Mouse (Mus musculus): Measurements from ENCODE around the gene Acaa1a. TPM values are rescaled to one million over a fixed set of nuclear protein-coding genes. Genes with fewer than 3 reads are reported as not detected.
"Not testable (repeated sequence)": the region's sequence is repeated elsewhere in the genome, so short reads cannot be mapped to it uniquely, and the experiment has no call there.

Acaa1a gene
- polyA plus RNA-seq, 1 experiment from 2014 or later = 87.7 TPM

DNA sequence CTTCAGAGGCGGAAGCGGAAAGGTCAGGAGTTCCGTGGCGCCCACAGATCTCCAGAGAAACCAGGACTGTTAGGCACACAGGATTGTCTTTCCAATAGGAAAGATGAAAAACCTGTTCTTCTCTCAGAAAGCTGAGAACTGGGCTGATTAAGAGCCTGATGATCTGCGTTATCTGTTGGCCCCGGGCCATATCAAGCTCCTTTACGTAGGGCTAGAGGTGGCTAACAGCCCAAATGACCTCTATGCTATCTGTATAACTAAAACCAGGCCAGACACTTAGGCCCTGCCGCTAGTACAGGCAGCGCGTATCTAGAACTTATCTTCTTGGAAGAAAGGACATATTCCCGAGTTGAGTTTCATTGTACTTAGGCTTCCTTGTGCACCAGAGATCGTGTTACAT is 23.8 kb downstream of the Acaa1a start:
- no peak overlapping the region for H3K27ac ChIP-seq (ENCODE audit: low read depth, low read length)
- 79% methylated on average over 12 of the region's 12 CpGs for WGBS
- no peaks in the 10 kb centered on the region for H3K9me3 ChIP-seq (ENCODE audit: control insufficient read depth, low read length)
- H3K4me3 ChIP-seq (ENCODE audit: low read length) = no peak overlapping the region
- no peak overlapping the region for H3K4me2 ChIP-seq (replicated peaks; ENCODE audit: low read depth, low read length)
- H3K36me3 ChIP-seq (ENCODE audit: control insufficient read depth, insufficient read depth, low read length) = no peaks in the 10 kb centered on the region; the same call in 1 of the 2 replicates
- no peak for ATAC-seq (ENCODE audit: low FRiP score, low TSS enrichment)
- peaks cover 3% of the 10 kb centered on the region; the same call in 1 of the 2 replicates for H3K4me1 ChIP-seq (ENCODE audit: control insufficient read depth, insufficient read depth, low read length)
- no peak overlapping the region for H3K9ac ChIP-seq (ENCODE audit: low read depth, low read length)
- no peaks in the 10 kb centered on the region for H3K27me3 ChIP-seq (ENCODE audit: control insufficient read depth, insufficient read depth, low read length)

GRCm38 (mm10) chr9:119365284-119365683 is 25.8 kb downstream of the Acaa1a start, which contains the start of gene Slc22a14:
Slc22a14 (minus strand) TSS chr9:119365553.
- H3K4me3 ChIP-seq (ENCODE audit: low read length) = no peak within 1 kb of the TSS
- 53% methylated on average over 7 of the region's 7 CpGs for WGBS
- H3K36me3 ChIP-seq (ENCODE audit: control insufficient read depth, insufficient read depth, low read length) = no peaks in the 10 kb centered on the region; the same call in 1 of the 2 replicates
- H3K4me1 ChIP-seq (ENCODE audit: control insufficient read depth, insufficient read depth, low read length) = peaks cover 3% of the 10 kb centered on the region; the same call in 1 of the 2 replicates
- no peak within 1 kb of the TSS for H3K27ac ChIP-seq (ENCODE audit: low read depth, low read length)
- no peak within 1 kb of the TSS for H3K4me2 ChIP-seq (replicated peaks; ENCODE audit: low read depth, low read length)
- H3K9ac ChIP-seq (ENCODE audit: low read depth, low read length) = no peak within 1 kb of the TSS
- no peaks in the 10 kb centered on the region for H3K27me3 ChIP-seq (ENCODE audit: control insufficient read depth, insufficient read depth, low read length)
- no peaks in the 10 kb centered on the region for H3K9me3 ChIP-seq (ENCODE audit: control insufficient read depth, low read length)
- no peak for ATAC-seq (ENCODE audit: low FRiP score, low TSS enrichment)

- H3K4me1 ChIP-seq (ENCODE audit: control insufficient read depth, insufficient read depth, low read length) = peaks cover 3% of the 10 kb centered on the region; the same call in 1 of the 2 replicates
- no peak overlapping the region for H3K4me2 ChIP-seq (replicated peaks; ENCODE audit: low read depth, low read length)
- WGBS = 91% methylated on average over 3 of the region's 3 CpGs
- no peak overlapping the region for H3K9ac ChIP-seq (ENCODE audit: low read depth, low read length)
- H3K27me3 ChIP-seq (ENCODE audit: control insufficient read depth, insufficient read depth, low read length) = no peaks in the 10 kb centered on the region
- no peak overlapping the region for H3K27ac ChIP-seq (ENCODE audit: low read depth, low read length)
- no peak for ATAC-seq (ENCODE audit: low FRiP score, low TSS enrichment)
- no peaks in the 10 kb centered on the region; the same call in 1 of the 2 replicates for H3K36me3 ChIP-seq (ENCODE audit: control insufficient read depth, insufficient read depth, low read length)
- no peaks in the 10 kb centered on the region for H3K9me3 ChIP-seq (ENCODE audit: control insufficient read depth, low read length)
- no peak overlapping the region for H3K4me3 ChIP-seq (ENCODE audit: low read length)
These were observed 28.9 kb downstream of the Acaa1a start for GRCm38 (mm10) chr9:119368367-119368766.

- not testable (repeated sequence) for ATAC-seq (ENCODE audit: low FRiP score, low TSS enrichment); H3K4me1 ChIP-seq (ENCODE audit: control insufficient read depth, insufficient read depth, low read length); H3K9me3 ChIP-seq (ENCODE audit: control insufficient read depth, low read length); H3K36me3 ChIP-seq (ENCODE audit: control insufficient read depth, insufficient read depth, low read length); H3K9ac ChIP-seq (ENCODE audit: low read depth, low read length); H3K27ac ChIP-seq (ENCODE audit: low read depth, low read length); H3K4me3 ChIP-seq (ENCODE audit: low read length); H3K4me2 ChIP-seq (replicated peaks; ENCODE audit: low read depth, low read length); H3K27me3 ChIP-seq (ENCODE audit: control insufficient read depth, insufficient read depth, low read length)
- 85% methylated on average over 4 of the region's 4 CpGs for WGBS
These were observed 31.3 kb downstream of the Acaa1a start for GRCm38 (mm10) chr9:119370770-119371169.

GRCm38 (mm10) chr9:119371251-119371650 is 31.8 kb downstream of the Acaa1a start:
- Histone ChIP-seq H3K36me3 (ENCODE audit: control insufficient read depth, insufficient read depth, low read length) (no peaks in the 10 kb centered on the region; the same call in 1 of the 2 replicates), H3K9ac (ENCODE audit: low read depth, low read length) (no peak overlapping the region), H3K9me3 (ENCODE audit: control insufficient read depth, low read length) (no peaks in the 10 kb centered on the region), H3K4me2 (replicated peaks; ENCODE audit: low read depth, low read length) (no peak overlapping the region), H3K4me1 (ENCODE audit: control insufficient read depth, insufficient read depth, low read length) (no peaks in the 10 kb centered on the region), H3K27ac (ENCODE audit: low read depth, low read length) (no peak overlapping the region), H3K27me3 (ENCODE audit: control insufficient read depth, insufficient read depth, low read length) (no peaks in the 10 kb centered on the region), H3K4me3 (ENCODE audit: low read length) (no peak overlapping the region)
- WGBS = 54% methylated on average over 4 of the region's 4 CpGs
- no peak for ATAC-seq (ENCODE audit: low FRiP score, low TSS enrichment)

- H3K9ac ChIP-seq (ENCODE audit: low read depth, low read length) = no peak overlapping the region
- no peak overlapping the region for H3K4me2 ChIP-seq (replicated peaks; ENCODE audit: low read depth, low read length)
- no peaks in the 10 kb centered on the region for H3K36me3 ChIP-seq (ENCODE audit: control insufficient read depth, insufficient read depth, low read length)
- H3K4me1 ChIP-seq (ENCODE audit: control insufficient read depth, insufficient read depth, low read length) = no peaks in the 10 kb centered on the region
- H3K27ac ChIP-seq (ENCODE audit: low read depth, low read length) = no peak overlapping the region
- no peak overlapping the region for H3K4me3 ChIP-seq (ENCODE audit: low read length)
- no peaks in the 10 kb centered on the region for H3K9me3 ChIP-seq (ENCODE audit: control insufficient read depth, low read length)
- 0 out of 2 replicates have a peak, but pooled peaks have one; percentile 32 for ATAC-seq (ENCODE audit: low FRiP score, low TSS enrichment)
- 34% methylated on average over 3 of the region's 3 CpGs for WGBS
- no peaks in the 10 kb centered on the region for H3K27me3 ChIP-seq (ENCODE audit: control insufficient read depth, insufficient read depth, low read length)
These were observed 35.5 kb downstream of the Acaa1a start for GRCm38 (mm10) chr9:119375008-119375407.

- 55% methylated on average over 6 of the region's 6 CpGs for WGBS
These were observed 36.1 kb downstream of the Acaa1a start for GRCm38 (mm10) chr9:119375556-119375955.

GRCm38 (mm10) chr9:119378231-119378630 is 38.8 kb downstream of the Acaa1a start:
- Histone ChIP-seq H3K9me3 (ENCODE audit: control insufficient read depth, low read length) (no peaks in the 10 kb centered on the region), H3K9ac (ENCODE audit: low read depth, low read length) (no peak overlapping the region), H3K27ac (ENCODE audit: low read depth, low read length) (no peak overlapping the region), H3K4me3 (ENCODE audit: low read length) (no peak overlapping the region), H3K4me2 (replicated peaks; ENCODE audit: low read depth, low read length) (no peak overlapping the region), H3K4me1 (ENCODE audit: control insufficient read depth, insufficient read depth, low read length) (no peaks in the 10 kb centered on the region), H3K27me3 (ENCODE audit: control insufficient read depth, insufficient read depth, low read length) (no peaks in the 10 kb centered on the region), H3K36me3 (ENCODE audit: control insufficient read depth, insufficient read depth, low read length) (no peaks in the 10 kb centered on the region; the same call in 1 of the 2 replicates)
- WGBS = 81% methylated on average over 4 of the region's 4 CpGs
- no peak for ATAC-seq (ENCODE audit: low FRiP score, low TSS enrichment)

More at GRCm38 (mm10) chr9:119375556-119375955, 36.1 kb downstream of the Acaa1a start:
- ATAC-seq (ENCODE audit: low FRiP score, low TSS enrichment) = no peak
- Histone ChIP-seq H3K36me3 (ENCODE audit: control insufficient read depth, insufficient read depth, low read length) (no peaks in the 10 kb centered on the region; the same call in 1 of the 2 replicates), H3K9ac (ENCODE audit: low read depth, low read length) (no peak overlapping the region), H3K4me2 (replicated peaks; ENCODE audit: low read depth, low read length) (no peak overlapping the region), H3K4me1 (ENCODE audit: control insufficient read depth, insufficient read depth, low read length) (no peaks in the 10 kb centered on the region), H3K9me3 (ENCODE audit: control insufficient read depth, low read length) (no peaks in the 10 kb centered on the region), H3K27ac (ENCODE audit: low read depth, low read length) (no peak overlapping the region), H3K27me3 (ENCODE audit: control insufficient read depth, insufficient read depth, low read length) (no peaks in the 10 kb centered on the region), H3K4me3 (ENCODE audit: low read length) (no peak overlapping the region)

DNA sequence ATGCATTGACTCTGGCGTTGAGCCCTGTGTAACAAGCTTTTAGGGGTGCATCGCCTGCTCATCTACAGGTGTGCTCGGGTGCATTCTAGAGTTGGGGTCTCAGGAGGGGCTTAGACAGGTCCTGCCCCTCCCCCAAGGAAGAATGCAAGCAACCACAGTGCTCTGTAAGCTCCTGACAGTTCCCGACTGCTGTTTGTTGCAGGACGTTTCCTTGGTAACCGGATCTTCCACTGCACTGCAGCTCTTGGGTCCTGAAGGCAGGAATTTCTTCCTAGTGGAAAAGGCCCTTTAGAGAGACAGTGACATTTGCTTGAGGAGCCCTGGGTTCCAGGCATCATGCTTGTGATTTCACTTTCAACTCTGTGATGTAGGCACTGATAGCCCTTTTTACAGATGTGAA is 43.1 kb downstream of the Acaa1a start:
- no peak overlapping the region for H3K4me2 ChIP-seq (replicated peaks; ENCODE audit: low read depth, low read length)
- no peak overlapping the region for H3K4me3 ChIP-seq (ENCODE audit: low read length)
- no peak overlapping the region for H3K27ac ChIP-seq (ENCODE audit: low read depth, low read length)
- no peak overlapping the region for H3K9ac ChIP-seq (ENCODE audit: low read depth, low read length)
- H3K27me3 ChIP-seq (ENCODE audit: control insufficient read depth, insufficient read depth, low read length) = no peaks in the 10 kb centered on the region
- WGBS = 64% methylated on average over 6 of the region's 6 CpGs
- no peak for ATAC-seq (ENCODE audit: low FRiP score, low TSS enrichment)
- no peaks in the 10 kb centered on the region for H3K4me1 ChIP-seq (ENCODE audit: control insufficient read depth, insufficient read depth, low read length)
- H3K36me3 ChIP-seq (ENCODE audit: control insufficient read depth, insufficient read depth, low read length) = no peaks in the 10 kb centered on the region; the same call in 1 of the 2 replicates
- H3K9me3 ChIP-seq (ENCODE audit: control insufficient read depth, low read length) = no peaks in the 10 kb centered on the region
